Mouse (Mus musculus): Measurements from ENCODE around the gene Rhox4g. TPM values are rescaled to one million over a fixed set of nuclear protein-coding genes. Genes with fewer than 3 reads are reported as not detected.

The Rhox4g gene
- polyA plus RNA-seq, 1 experiment from 2014 or later, result not detected

Other genes with a start within 250 kb of the Rhox4g start
- not detected in 2 replicates for gene Rhox2b, start 239.3 kb downstream of the Rhox4g start, polyA plus RNA-seq (2015; fragmentation: Nextera tagmentation; extraction: Ambion mirVana)
- 0.72 and 2.2 TPM in 2 replicates for gene Rhox4b, start 218.8 kb downstream of the Rhox4g start, polyA plus RNA-seq (2015; fragmentation: Nextera tagmentation; extraction: Ambion mirVana)
- not detected in 2 replicates for gene Rhox2c, start 197.6 kb downstream of the Rhox4g start, polyA plus RNA-seq (2015; fragmentation: Nextera tagmentation; extraction: Ambion mirVana)
- not detected in 2 replicates for gene Rhox3c, start 192.7 kb downstream of the Rhox4g start, polyA plus RNA-seq (2015; fragmentation: Nextera tagmentation; extraction: Ambion mirVana)
- gene Rhox4c, start 171.0 kb downstream of the Rhox4g start, polyA plus RNA-seq (2015; fragmentation: Nextera tagmentation; extraction: Ambion mirVana), result not detected in 2 replicates
- not detected in 2 replicates for gene Rhox2d, start 157.9 kb downstream of the Rhox4g start, polyA plus RNA-seq (2015; fragmentation: Nextera tagmentation; extraction: Ambion mirVana)
- gene Rhox4d, start 137.0 kb downstream of the Rhox4g start, polyA plus RNA-seq (2015; fragmentation: Nextera tagmentation; extraction: Ambion mirVana), result not detected in 2 replicates
- gene Rhox2e, start 120.9 kb downstream of the Rhox4g start, polyA plus RNA-seq (2015; fragmentation: Nextera tagmentation; extraction: Ambion mirVana), result not detected in 2 replicates
- gene Rhox3e, start 109.3 kb downstream of the Rhox4g start, polyA plus RNA-seq (2015; fragmentation: Nextera tagmentation; extraction: Ambion mirVana), result not detected in 2 replicates
- not detected in 2 replicates for gene Rhox4e, start 93.9 kb downstream of the Rhox4g start, polyA plus RNA-seq (2015; fragmentation: Nextera tagmentation; extraction: Ambion mirVana)
- not detected in 2 replicates for gene Rhox2f, start 79.9 kb downstream of the Rhox4g start, polyA plus RNA-seq (2015; fragmentation: Nextera tagmentation; extraction: Ambion mirVana)
- gene Rhox3f, start 70.3 kb downstream of the Rhox4g start, polyA plus RNA-seq (2015; fragmentation: Nextera tagmentation; extraction: Ambion mirVana), result not detected in 2 replicates
- gene Rhox4f, start 43.6 kb downstream of the Rhox4g start, polyA plus RNA-seq (2015; fragmentation: Nextera tagmentation; extraction: Ambion mirVana), result not detected in 2 replicates
- not detected in 2 replicates for gene Rhox3g, start 22.7 kb downstream of the Rhox4g start, polyA plus RNA-seq (2015; fragmentation: Nextera tagmentation; extraction: Ambion mirVana)
- gene Rhox2g, start 7.9 kb downstream of the Rhox4g start, polyA plus RNA-seq (2015; fragmentation: Nextera tagmentation; extraction: Ambion mirVana), result not detected in 2 replicates
- gene Rhox3h, start 17.4 kb upstream of the Rhox4g start, polyA plus RNA-seq (2015; fragmentation: Nextera tagmentation; extraction: Ambion mirVana), result not detected in 2 replicates
- not detected in 2 replicates for gene Rhox2h, start 21.9 kb upstream of the Rhox4g start, polyA plus RNA-seq (2015; fragmentation: Nextera tagmentation; extraction: Ambion mirVana)
- 9.7 and 10.0 TPM in 2 replicates for gene Rhox5, start 153.5 kb upstream of the Rhox4g start, polyA plus RNA-seq (2015; fragmentation: Nextera tagmentation; extraction: Ambion mirVana)
- not detected in 2 replicates for gene Rhox6, start 175.6 kb upstream of the Rhox4g start, polyA plus RNA-seq (2015; fragmentation: Nextera tagmentation; extraction: Ambion mirVana)
- not detected in 2 replicates for gene Rhox7a, start 180.4 kb upstream of the Rhox4g start, polyA plus RNA-seq (2015; fragmentation: Nextera tagmentation; extraction: Ambion mirVana)
- not detected in 2 replicates for gene Rhox8, start 227.6 kb upstream of the Rhox4g start, polyA plus RNA-seq (2015; fragmentation: Nextera tagmentation; extraction: Ambion mirVana)
- gene Rhox7b, start 245.9 kb upstream of the Rhox4g start, polyA plus RNA-seq (2015; fragmentation: Nextera tagmentation; extraction: Ambion mirVana), result not detected in 2 replicates